Mouse (Mus musculus) natural killer cell, adult 2 months (primary cell): ENCODE results near the gene Olfr1212.

Experiments
- DNase-seq, 2 experiments: peaks; one replicate each; pipeline ENCODE4 v3.0.0; 2022; ENCODE audit warnings: low spot score in 2 of 2

The Olfr1212 gene

DNA sequence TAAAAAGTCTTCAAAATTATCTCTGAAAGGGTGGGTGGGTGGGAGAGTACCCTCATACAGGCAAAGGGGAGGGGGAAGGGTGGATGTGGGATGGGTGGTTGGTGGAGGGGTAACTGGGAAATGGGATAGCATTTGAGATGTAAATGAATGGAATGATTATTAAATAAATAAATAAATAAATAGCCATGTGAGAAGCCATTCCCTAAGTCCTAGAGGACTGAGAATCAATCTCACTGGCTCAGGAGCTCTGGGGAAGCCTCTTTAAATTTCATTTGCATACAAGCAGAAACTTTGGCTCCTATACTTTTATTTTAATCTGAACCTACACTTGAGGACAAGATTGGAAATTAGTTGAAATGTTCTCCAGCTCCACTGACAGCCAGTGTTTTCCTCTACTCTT lies at the start of gene Olfr1212:
Gene Olfr1212, plus strand, starts transcription at position 301 of the 400 bp plus-strand sequence.
- no peak for DNase-seq

DNA sequence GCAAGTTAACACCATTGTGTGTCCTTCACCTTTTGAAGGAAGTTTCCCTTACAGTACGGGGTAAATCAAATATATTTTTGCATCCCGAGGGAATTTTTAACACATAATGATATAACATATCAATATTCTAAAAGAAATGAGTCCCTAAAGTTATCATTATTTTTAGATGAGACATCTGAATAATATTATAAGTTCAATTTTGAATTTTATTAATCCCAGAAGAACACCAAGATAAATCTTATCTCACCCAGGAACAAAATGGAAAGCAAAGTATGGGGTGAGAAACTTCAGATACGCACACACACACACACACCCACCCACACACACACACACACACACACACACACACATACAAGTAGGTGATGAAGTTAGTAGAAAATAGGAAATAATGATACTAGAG lies 38.7 kb upstream of the Olfr1212 start, which contains the start of gene Olfr1209:
Gene Olfr1209, minus strand, starts transcription at position 101 of the 400 bp plus-strand sequence.
- DNase-seq, result no peak

DNA sequence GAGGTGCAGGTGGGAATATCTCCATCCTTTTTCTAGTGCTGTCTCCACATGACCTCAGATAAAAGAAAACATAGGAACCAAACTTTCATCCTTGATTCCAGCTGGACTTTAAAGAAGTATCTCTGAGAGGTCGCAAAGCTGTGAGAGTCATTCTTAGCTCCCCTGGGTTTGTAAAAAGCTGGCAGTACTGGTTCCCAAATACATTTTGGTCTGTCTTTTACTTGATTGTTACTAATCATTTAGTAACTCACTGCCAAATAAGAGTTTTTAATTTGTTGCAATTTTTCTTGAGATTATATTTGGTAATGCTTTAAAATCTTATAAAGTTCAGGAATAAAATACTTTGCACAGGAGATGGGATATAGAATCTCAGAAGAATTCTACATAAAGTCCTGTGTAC lies 15.8 kb upstream of the Olfr1212 start, which contains the start of gene Olfr1211:
Gene Olfr1211, minus strand, starts transcription at position 101 of the 400 bp plus-strand sequence.
- no peak for DNase-seq

DNA sequence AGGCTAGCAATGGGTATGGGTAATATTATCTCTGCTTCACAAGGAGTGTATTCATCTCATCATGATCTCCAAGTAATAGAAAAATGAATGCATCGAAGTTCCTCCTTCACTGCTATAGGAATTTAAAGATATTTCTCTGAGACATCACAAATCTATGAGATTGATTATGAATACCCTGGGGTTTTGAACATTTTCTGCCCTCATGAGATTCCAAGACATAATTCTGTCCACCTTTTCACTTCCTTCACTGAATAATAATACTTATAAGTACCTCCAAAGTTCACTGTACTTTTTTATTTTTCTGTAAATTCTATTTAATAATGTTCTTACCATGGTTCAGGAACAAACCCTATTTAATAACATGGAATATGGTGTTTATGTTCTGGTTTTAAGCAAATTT lies 26.4 kb downstream of the Olfr1212 start, which contains the start of gene Gm13762:
Gene Gm13762, minus strand, starts transcription at position 101 of the 400 bp plus-strand sequence.
- no peak for DNase-seq

DNA sequence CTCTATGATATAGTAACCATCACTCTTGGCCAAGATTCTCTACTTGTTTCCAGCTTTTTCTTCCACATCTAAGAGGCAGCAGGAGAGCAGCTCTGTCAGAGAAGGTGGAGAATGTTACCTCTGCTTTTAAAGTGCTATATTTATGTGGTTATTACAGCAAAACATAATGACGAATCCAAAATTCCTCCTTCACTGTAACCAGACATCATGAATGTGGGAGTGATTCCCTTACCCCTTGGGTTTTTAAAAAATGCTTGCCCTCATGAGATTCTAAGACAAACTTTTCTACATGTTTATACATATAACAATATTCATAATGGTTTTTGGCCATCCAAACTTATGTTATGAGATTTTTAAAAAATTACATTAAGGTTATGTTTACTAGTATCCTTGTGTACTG lies 38.8 kb downstream of the Olfr1212 start, which contains the start of gene Olfr1214:
Gene Olfr1214, minus strand, starts transcription at position 101 of the 400 bp plus-strand sequence.
- no peak for DNase-seq

DNA sequence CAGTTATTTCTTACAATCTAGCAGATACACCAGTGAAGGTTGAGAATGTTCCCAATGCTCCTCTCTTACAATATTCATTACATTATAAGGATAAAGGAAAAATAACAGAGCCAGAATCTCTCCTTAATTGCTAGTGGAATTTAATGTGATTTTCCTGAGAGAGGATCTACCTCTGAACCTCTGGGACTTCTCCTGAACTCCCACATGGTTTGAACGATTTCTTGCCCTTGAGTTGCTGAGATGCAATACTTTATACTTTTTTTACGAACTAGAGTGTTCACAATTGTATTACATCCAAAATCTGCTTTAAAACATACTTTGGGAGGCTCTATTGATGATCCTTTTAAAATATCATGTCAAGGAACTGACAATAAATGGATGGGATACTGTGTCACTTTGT lies 53.1 kb downstream of the Olfr1212 start, which contains the start of gene Olfr1215:
Gene Olfr1215, minus strand, starts transcription at position 101 of the 400 bp plus-strand sequence.
- no peak for DNase-seq
